Mouse (Mus musculus): ENCODE measurements at regions not wholly inside any gene's neighbourhood (a gene's known extent, or its start where the extent isn't known, plus 50 kb on each side); places are given as distances from the start of the nearest gene placed in this dataset.
A peak's percentile ranks its signal among the peaks of the same experiment; 100 is the strongest.

DNA sequence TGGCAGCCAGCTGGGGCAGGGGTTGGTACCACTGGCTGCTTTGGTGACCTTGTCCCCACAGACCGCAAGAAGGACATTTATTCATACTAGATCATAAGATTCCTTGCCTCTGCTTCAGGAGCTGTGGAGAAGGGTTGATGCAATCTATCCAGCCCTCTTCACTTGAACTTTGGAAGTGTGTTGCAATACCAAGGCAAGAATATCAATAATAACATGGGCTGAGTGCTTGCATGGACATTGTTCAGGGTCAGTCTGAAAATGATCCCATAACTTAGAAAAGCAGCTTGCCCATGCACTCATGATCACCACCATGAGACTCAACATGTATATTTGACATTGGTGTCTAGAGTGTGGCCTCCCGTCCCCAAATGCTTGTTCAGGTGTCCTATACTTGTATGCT is 74.7 kb downstream of the Pttg1 start:
- peak overlapping the region; percentile 70; the same call in 1 of the 2 replicates for H3K4me3 ChIP-seq (ENCODE audit: control insufficient read depth, low read depth, low read length)
- H3K4me1 ChIP-seq (ENCODE audit: control insufficient read depth, insufficient read depth, low read length): no peaks in the 10 kb centered on the region
- H3K27ac ChIP-seq (ENCODE audit: control insufficient read depth, insufficient read depth, low read depth, low read length): no peak overlapping the region
- no peaks in the 10 kb centered on the region for H3K27me3 ChIP-seq (ENCODE audit: control insufficient read depth, insufficient read depth, low read length)
- H3K36me3 ChIP-seq (ENCODE audit: control insufficient read depth, insufficient read depth, low read length): no peaks in the 10 kb centered on the region
- TF ChIP-seq POLR2A (IDR thresholded peaks at IDR 0.05; ENCODE audit: control insufficient read depth, low read depth, low read length) (no peak), CTCF (IDR thresholded peaks at IDR 0.05; ENCODE audit: control insufficient read depth, insufficient read depth, insufficient replicate concordance, low read depth, low read length) (no peak)

DNA sequence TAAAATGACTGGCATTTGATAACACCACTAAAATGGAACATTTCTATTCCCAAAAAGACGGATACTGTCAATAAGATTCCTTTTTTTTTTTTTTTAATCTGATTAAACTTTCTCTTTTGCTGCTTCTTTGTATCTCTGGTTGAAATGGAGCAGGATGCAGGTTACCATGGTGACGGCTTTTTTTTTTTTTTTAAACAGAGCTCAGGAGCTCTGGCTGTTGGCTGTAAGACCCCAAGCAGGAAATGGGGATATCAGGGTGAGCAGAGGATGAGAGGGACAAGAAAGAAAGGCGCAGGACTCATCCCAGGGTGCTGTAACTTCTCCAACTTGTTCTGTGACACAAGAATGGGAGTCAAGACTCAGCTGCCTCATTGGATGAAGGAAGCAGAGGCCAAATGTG is 75.8 kb downstream of the Pttg1 start:
- Histone ChIP-seq H3K27ac (ENCODE audit: control insufficient read depth, insufficient read depth, low read depth, low read length) (peak overlapping the region; percentile 44), H3K4me3 (ENCODE audit: control insufficient read depth, low read depth, low read length) (peak overlapping the region; percentile 27), H3K4me1 (ENCODE audit: control insufficient read depth, insufficient read depth, low read length) (no peaks in the 10 kb centered on the region), H3K36me3 (ENCODE audit: control insufficient read depth, insufficient read depth, low read length) (no peaks in the 10 kb centered on the region), H3K27me3 (ENCODE audit: control insufficient read depth, insufficient read depth, low read length) (no peaks in the 10 kb centered on the region)
- no peak for TF ChIP-seq POLR2A (IDR thresholded peaks at IDR 0.05; ENCODE audit: control insufficient read depth, low read depth, low read length)
- TF ChIP-seq CTCF (IDR thresholded peaks at IDR 0.05; ENCODE audit: control insufficient read depth, insufficient read depth, insufficient replicate concordance, low read depth, low read length): no peak

DNA sequence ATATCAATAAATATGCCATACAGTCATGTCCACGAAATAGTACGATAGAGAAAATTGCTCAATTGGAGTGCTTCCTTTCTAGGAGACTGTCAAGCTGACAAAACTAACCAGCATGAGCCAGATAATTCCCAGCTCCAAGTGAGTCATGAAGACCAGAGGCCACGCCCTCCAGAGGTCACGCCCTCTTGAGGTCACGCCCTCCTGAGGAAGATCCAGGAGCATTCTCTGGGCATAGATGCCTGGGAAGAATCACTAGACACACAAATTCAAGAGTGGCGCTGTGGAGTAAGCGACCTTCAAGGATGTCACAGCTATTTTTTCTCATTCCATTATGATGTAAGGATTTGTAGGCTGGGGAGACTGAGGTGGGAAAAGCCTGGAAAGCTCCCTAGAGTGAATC is 76.5 kb downstream of the Pttg1 start:
- no peak for TF ChIP-seq POLR2A (IDR thresholded peaks at IDR 0.05; ENCODE audit: control insufficient read depth, low read depth, low read length)
- no peak for TF ChIP-seq CTCF (IDR thresholded peaks at IDR 0.05; ENCODE audit: control insufficient read depth, insufficient read depth, insufficient replicate concordance, low read depth, low read length)
- Histone ChIP-seq H3K4me3 (ENCODE audit: control insufficient read depth, low read depth, low read length) (peak overlapping the region; percentile 44), H3K27me3 (ENCODE audit: control insufficient read depth, insufficient read depth, low read length) (no peaks in the 10 kb centered on the region), H3K4me1 (ENCODE audit: control insufficient read depth, insufficient read depth, low read length) (no peaks in the 10 kb centered on the region), H3K36me3 (ENCODE audit: control insufficient read depth, insufficient read depth, low read length) (no peaks in the 10 kb centered on the region), H3K27ac (ENCODE audit: control insufficient read depth, insufficient read depth, low read depth, low read length) (no peak overlapping the region; the same call in 1 of the 2 replicates)

DNA sequence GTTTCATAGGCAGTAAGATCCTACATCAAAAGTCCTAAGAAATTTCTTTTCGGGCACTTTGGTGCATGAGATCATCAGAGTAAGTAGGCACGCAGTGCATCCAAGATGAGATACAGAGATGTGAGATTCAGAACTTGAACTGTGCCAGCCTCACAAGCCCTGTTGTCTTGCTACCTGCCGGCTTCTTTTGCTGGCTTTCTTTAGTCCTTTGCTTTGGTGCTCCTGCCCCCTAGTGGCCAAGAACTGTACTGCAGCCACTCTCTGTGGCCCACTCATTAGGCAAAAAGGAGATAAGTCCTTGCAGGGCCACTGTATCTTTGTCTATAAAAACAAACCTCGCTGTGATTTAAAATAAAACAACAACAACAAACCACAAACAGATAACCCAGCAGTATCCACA is 77.5 kb downstream of the Pttg1 start:
- no peaks in the 10 kb centered on the region for H3K27me3 ChIP-seq (ENCODE audit: control insufficient read depth, insufficient read depth, low read length)
- peak overlapping the region; percentile 38 for H3K4me3 ChIP-seq (ENCODE audit: control insufficient read depth, low read depth, low read length)
- no peaks in the 10 kb centered on the region for H3K4me1 ChIP-seq (ENCODE audit: control insufficient read depth, insufficient read depth, low read length)
- TF ChIP-seq POLR2A (IDR thresholded peaks at IDR 0.05; ENCODE audit: control insufficient read depth, low read depth, low read length): no peak
- TF ChIP-seq CTCF (IDR thresholded peaks at IDR 0.05; ENCODE audit: control insufficient read depth, insufficient read depth, insufficient replicate concordance, low read depth, low read length): peak; percentile 96
- H3K27ac ChIP-seq (ENCODE audit: control insufficient read depth, insufficient read depth, low read depth, low read length): no peak overlapping the region
- H3K36me3 ChIP-seq (ENCODE audit: control insufficient read depth, insufficient read depth, low read length): no peaks in the 10 kb centered on the region

DNA sequence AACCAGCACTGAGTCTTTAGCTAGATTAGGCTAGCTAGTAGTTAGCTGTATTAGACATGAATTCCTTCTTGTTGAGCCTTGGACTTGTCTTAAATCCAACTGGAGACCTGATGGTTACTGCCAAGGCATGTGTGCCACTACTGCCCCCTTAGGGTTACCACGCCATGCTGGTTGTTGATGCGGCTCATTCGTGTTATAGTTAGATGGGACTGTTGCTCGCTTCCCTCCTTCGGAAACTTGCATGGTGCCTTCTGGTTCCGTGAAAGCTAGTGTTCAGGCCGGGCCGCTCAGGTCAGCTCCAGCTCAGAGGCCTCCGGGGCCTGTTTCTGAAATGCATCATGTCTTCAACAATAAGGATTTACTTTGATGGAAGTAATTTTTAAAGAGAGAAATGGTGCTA is 79.6 kb downstream of the Pttg1 start:
- Histone ChIP-seq H3K27ac (ENCODE audit: control insufficient read depth, insufficient read depth, low read depth, low read length) (no peak overlapping the region), H3K27me3 (ENCODE audit: control insufficient read depth, insufficient read depth, low read length) (no peaks in the 10 kb centered on the region), H3K4me3 (ENCODE audit: control insufficient read depth, low read depth, low read length) (no peak overlapping the region), H3K4me1 (ENCODE audit: control insufficient read depth, insufficient read depth, low read length) (no peaks in the 10 kb centered on the region), H3K36me3 (ENCODE audit: control insufficient read depth, insufficient read depth, low read length) (no peaks in the 10 kb centered on the region)
- no peak for TF ChIP-seq CTCF (IDR thresholded peaks at IDR 0.05; ENCODE audit: control insufficient read depth, insufficient read depth, insufficient replicate concordance, low read depth, low read length)
- no peak for TF ChIP-seq POLR2A (IDR thresholded peaks at IDR 0.05; ENCODE audit: control insufficient read depth, low read depth, low read length)

DNA sequence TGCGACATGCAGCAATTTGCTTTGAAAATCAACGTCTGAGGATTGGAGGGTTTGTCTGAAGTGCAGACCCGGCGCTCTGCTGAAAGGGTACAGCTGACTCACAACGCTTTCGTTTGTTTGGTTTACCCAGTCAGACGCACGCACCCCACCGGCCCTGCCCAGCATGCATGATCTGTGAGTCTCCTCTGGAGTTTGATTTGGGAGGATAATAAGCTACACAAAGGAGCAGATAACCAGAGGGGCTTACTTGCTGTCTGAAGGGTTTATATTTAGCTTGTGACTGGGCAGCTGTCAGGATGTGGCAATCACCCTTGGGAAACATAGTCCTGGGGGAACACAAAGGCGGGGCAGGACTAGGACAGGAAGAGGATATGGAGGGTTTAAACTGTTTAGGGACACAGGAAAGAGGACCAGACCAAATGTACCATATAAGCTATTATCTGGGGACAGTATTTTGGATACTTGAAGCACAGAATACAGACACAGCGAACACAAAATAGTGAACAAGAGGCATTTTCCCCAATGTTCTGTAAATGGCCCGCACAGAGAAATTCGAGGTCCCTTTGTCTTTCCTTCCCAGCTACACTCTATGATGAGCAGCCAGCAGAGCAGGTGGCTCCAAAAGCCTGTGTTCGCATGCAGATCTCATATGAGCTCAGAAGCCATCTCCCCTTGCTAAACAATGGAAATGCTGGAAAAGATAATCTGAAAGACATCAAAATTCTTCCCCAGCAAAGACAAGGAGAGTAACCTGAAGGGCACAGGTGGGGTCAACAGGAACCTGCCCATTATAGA is 81.1 kb downstream of the Pttg1 start:
- H3K36me3 ChIP-seq (ENCODE audit: control insufficient read depth, insufficient read depth, low read length): no peaks in the 10 kb centered on the region
- no peak overlapping the region for H3K27ac ChIP-seq (ENCODE audit: control insufficient read depth, insufficient read depth, low read depth, low read length)
- no peak overlapping the region for H3K4me3 ChIP-seq (ENCODE audit: control insufficient read depth, low read depth, low read length)
- H3K27me3 ChIP-seq (ENCODE audit: control insufficient read depth, insufficient read depth, low read length): no peaks in the 10 kb centered on the region
- no peaks in the 10 kb centered on the region for H3K4me1 ChIP-seq (ENCODE audit: control insufficient read depth, insufficient read depth, low read length)
- no peak for TF ChIP-seq POLR2A (IDR thresholded peaks at IDR 0.05; ENCODE audit: control insufficient read depth, low read depth, low read length)
- no peak for TF ChIP-seq CTCF (IDR thresholded peaks at IDR 0.05; ENCODE audit: control insufficient read depth, insufficient read depth, insufficient replicate concordance, low read depth, low read length)

DNA sequence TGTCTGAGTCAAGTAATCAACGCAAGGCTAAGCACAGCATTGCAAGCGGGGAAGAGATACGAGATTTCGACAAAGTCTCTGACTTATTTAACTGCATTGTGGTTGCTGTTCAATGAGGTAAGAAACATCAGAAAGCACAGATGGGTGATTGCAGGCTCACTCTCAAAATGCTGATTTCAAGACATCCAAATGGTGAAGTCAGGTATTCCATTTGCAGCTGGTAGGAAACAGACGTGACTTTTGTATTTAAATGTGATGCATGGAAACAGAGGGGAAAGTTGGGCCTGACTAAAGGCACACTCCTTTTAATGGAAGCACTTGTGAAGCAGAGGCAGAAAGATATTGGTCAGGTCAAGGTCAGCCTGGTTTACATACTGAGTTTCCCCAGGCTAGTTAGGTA is 82.5 kb downstream of the Pttg1 start:
- H3K4me3 ChIP-seq (ENCODE audit: control insufficient read depth, low read depth, low read length): no peak overlapping the region
- TF ChIP-seq CTCF (IDR thresholded peaks at IDR 0.05; ENCODE audit: control insufficient read depth, insufficient read depth, insufficient replicate concordance, low read depth, low read length): no peak
- no peak for TF ChIP-seq POLR2A (IDR thresholded peaks at IDR 0.05; ENCODE audit: control insufficient read depth, low read depth, low read length)
- no peaks in the 10 kb centered on the region for H3K27me3 ChIP-seq (ENCODE audit: control insufficient read depth, insufficient read depth, low read length)
- no peak overlapping the region for H3K27ac ChIP-seq (ENCODE audit: control insufficient read depth, insufficient read depth, low read depth, low read length)
- H3K4me1 ChIP-seq (ENCODE audit: control insufficient read depth, insufficient read depth, low read length): no peaks in the 10 kb centered on the region
- H3K36me3 ChIP-seq (ENCODE audit: control insufficient read depth, insufficient read depth, low read length): no peaks in the 10 kb centered on the region
